Mouse (Mus musculus) regulatory T cell (primary cell): ENCODE results near the gene Chst5.
"Not testable (repeated sequence)": the region's sequence is repeated elsewhere in the genome, so short reads cannot be mapped to it uniquely, and the experiment has no call there.

ENCODE experiments used
- in situ Hi-C: fragments of 300-600 bp; cut with MboI, MseI; formaldehyde crosslinking; loops from one replicate; pipeline ENCODE4 v1.15.1; 2025; ENCODE audit warnings: high pct_unique_total_duplicates

Gene Chst5

GRCm38 (mm10) chr8:111909621-111910450, at the start of gene Chst5:
Gene Chst5 (minus strand): TSS chr8:111910447.
- in situ Hi-C loops = no loop called here

DNA sequence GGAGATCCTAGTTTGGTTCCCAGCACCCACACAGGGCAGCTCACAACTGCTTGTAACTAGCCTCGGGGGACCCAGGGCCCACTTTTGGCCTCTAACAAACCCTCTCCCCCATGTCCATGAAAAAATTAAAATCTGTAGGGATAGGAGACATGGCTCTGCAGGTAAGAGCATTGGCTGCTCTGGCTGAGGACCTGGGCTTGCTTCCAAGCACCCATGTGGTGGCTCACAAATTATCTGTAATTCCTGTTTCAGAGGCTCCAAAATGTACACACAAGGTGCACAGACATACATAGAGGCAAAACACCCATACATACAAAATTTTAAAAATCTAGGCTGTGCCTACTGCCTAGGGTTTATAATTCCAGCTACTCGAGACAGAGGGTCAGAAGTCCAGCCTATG, 47.0 kb upstream of the Chst5 start:
- in situ Hi-C loops = no loop called here

- in situ Hi-C loops = no loop called here
Measured at GRCm38 (mm10) chr8:111955879-111956278, 45.6 kb upstream of the Chst5 start.

DNA sequence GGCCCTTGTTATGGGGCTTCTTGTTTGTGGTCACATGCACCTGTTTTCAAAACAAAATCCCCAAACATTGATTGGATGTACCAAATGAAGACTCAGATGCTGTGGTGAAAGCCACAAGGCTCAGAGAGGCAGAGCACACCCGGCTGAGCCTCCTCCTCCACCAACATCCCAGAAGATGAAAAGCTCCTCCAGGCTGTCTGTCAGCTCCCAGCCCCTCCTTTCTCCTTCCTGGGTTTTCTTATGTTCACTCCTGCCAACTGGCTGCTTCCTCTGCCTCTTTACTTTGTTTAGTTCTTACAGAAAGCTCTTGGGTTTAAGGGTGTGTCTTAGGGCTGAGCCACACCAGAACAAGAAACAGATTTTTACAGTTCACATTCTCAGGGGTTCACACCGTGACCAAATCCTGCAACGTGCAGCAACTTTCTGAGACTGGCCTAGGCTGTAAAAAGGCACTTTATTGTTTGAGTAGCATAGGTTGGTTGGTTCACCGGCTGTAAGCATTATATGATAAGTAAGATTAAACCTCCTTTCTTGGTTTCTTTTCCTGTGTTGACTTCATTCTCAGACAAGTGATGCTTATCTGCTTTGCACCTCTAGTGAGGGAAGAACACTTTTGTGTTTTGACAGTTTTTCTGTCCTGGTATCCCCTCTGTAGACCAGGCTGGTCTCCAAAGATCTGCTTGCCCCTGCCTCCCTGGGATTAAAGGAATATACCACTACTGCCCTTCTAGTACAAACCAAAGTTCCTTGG, 44.8 kb upstream of the Chst5 start:
- in situ Hi-C loops = no loop called here

GRCm38 (mm10) chr8:111951936-111952335, 41.7 kb upstream of the Chst5 start:
- in situ Hi-C loops = no loop called here

DNA sequence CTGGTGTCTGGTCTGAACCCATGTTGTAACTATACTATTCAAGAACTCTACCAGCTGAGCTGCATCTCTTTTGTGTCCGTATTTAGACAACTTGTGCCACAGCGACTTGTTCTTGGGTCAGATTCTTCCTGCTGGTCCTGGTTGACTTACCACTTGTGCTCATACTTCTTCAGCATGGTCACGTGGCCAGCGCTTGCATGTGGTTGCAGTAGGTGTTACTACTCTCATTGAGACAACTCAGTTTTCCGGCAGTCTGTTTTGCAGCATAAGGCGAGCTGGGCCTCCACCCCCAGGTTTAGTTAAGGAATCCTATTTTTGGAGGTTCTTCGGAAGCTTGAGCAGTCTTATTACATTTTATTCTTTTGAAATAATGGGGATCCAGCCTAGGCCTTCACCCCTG, 41.1 kb upstream of the Chst5 start:
- in situ Hi-C loops = no loop called here

GRCm38 (mm10) chr8:111950846-111951245, 40.6 kb upstream of the Chst5 start:
- in situ Hi-C loops = no loop called here

DNA sequence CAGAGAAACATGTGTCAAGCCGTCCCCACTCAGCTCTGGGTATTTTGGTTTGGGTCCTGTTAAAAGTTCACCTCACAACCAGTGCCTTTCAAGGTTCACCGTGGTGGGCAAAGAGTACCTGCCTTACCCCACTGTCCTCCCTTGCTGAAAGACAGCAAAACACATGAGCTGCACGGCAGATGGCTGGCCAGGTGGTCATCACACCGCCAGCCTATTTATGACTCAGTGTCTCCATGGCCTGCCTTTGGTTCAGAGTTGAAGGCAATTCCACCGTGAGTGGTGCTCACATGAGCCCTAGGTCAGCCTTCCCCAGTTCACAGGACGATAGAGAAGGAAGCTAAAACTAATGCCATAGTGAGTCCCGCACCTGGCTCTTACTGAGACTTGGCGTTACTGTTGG, 37.7 kb upstream of the Chst5 start:
- in situ Hi-C loops = no loop called here

DNA sequence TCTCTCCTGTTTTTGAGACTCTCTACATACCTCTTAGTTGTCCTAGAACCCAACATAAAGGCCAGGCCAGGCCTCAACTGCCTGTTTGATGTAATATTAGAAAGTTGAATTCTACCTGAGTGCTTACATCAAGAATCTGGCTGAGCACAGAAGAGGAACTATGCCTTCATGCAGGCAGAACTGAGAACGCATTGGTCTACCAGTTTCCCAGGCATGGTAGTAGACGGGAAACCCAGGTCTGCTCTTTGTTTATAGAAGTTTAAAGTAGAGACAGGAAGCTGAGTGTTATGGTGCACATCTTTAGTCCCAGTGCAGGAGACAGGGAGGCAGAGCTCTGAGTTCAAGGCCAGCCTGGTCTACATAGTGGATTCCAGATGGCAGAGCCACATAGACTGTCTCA, 36.9 kb upstream of the Chst5 start:
- in situ Hi-C loops = no loop called here

- in situ Hi-C loops = loop anchor here (5.0 kb wide), 1 partner anchor 49 kb away; the partner anchor contains the start of gene Adat1
Measured at GRCm38 (mm10) chr8:111943544-111943943, 33.3 kb upstream of the Chst5 start.

- in situ Hi-C loops = loop anchor here (5.0 kb wide), 1 partner anchor 51 kb away; the partner anchor contains the start of gene Adat1
Measured at GRCm38 (mm10) chr8:111941101-111941454, 30.8 kb upstream of the Chst5 start.

DNA sequence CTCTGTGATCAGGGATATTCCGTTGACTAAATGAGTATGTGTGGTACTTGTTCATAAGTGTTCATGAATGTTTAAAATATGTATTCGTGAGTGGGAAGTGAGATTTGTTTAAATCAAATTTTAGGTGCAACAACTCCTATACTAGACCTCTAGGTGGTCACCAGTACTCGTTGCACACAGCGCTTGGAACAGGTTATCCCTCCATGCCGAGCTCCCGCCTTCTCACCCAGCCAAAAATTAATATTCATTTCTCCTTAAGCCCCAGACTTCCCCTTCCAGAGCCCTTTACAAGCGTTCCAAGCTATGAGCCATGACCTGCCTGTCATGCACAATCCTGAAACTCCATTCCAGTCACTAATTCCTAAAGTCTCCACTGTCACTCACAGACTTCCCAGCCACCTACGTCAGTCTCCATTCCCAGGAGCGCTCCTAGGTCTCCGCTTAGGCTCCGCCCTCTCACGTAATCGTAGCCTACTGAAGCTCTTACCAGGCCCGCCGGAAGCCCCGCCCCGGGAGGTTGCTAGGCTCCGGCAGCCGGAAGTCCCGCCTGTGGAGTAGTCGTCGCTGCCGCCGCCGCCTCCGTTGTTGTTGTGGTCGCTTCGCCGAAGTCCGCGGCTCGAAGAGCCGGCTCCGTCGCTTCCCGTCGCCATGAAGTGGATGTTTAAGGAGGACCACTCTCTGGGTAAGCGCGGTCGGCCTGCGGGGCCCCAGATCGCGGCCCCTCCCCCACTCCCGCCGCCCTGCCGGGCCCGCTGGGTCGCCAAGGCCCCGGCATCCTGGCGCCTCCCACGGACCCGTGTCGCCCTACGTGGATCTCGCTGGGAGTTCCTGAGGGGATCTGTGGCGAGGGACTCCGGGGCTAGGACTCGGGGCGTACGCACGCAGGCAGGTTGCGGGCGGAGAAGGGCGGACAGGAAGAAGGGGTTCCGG, 30.2 kb upstream of the Chst5 start, which contains the start of gene Gabarapl2:
Gene Gabarapl2 (plus strand): TSS at position 533 of the 930 bp plus-strand sequence.
- in situ Hi-C loops = loop anchor here (5.0 kb wide), 1 partner anchor 52 kb away; the partner anchor contains the start of gene Adat1

DNA sequence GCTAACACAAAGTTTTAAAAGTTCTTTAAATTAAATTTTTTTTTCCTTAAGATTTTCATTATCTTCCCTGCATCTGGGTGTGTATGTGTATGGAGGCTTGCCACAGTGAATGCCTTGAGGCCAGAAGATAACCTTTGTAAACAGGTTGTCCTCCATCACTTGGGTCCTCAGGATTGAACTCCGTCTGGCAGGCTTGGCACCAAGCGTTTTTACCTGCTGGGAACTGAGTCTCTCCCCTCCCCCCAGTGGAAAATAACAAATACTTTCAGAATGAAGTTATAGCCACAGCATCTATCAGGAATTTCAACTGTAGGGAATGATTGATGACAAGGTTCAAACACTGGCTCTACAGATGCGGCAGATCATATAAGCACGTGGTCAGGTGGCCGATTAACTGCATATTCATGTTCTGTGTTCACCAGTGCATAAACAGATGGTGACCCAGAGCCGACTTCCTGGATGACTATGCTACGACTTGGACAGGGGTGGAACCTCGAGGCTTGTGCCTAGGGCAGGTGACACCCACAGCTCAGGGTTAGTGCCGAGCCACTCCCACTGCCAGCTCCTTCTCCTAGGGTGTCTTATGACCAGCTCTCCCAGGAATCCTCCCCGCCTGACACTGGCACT, 29.4 kb upstream of the Chst5 start:
- in situ Hi-C loops = loop anchor here (5.0 kb wide), 1 partner anchor 53 kb away; the partner anchor contains the start of gene Adat1

GRCm38 (mm10) chr8:111938076-111938985, 28.1 kb upstream of the Chst5 start:
- in situ Hi-C loops = not testable (repeated sequence)

DNA sequence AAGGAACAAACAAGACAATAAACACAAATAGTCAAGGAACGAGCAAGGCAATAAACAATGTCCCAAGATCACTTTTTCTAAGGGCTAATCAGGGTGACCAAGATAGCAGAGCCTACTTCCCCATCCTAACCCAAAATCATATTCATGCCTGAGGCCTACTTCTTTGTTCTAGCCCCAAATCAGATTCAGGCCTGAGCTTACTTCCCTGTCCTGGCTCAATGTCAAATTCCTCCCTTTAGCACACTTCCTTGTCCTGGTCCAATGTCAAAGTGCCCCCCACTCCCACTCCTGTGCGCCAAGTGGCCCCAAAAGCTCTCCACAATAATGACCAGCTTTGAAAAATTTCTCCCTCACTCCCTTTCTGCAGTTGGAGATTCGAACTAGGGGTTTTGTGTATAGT, 26.9 kb upstream of the Chst5 start:
- in situ Hi-C loops = no loop called here

- in situ Hi-C loops = no loop called here
Measured at GRCm38 (mm10) chr8:111934201-111934600, 24.0 kb upstream of the Chst5 start.

DNA sequence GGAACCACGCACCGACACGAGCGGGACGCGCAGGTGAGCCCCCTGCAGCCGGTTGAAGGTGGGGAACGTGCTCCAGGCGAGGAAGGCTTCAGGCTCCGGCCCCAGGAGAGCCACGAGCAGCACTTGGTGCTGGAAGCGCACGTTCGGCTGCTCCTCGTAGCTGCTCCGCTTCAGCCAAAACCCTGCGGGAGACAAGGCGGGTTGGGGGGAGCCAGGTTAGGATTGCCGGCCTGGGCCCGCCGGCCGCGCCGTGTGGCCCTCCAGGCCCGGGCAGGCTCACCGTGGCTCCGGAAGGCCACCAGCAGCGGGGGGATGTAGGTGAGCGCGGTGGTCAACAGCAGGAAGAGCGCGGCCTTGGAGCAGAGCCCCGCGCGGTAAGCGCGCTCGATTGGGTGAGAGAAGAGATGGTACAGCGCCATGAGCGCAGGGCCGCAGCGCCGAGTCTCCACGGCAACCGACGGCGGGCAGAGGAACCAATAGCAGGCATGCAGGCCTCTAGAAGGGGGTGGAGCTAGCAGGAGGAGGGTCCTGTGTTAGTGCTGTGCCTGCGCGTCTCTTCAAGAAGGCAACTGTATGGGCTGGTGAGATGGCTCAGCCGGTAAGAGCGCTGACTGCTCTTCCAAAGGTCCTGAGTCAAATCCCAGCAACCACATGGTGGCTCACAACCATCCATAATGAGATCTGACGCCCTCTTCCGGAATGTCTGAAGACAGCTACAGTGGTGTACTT, 23.3 kb upstream of the Chst5 start, which contains the start of gene Tmem231:
Gene Tmem231 (minus strand): TSS at position 534 of the 729 bp plus-strand sequence.
- in situ Hi-C loops = no loop called here

GRCm38 (mm10) chr8:111932580-111933336, 22.5 kb upstream of the Chst5 start:
- in situ Hi-C loops = no loop called here
